Comparison of ENCODE assay signal across 10 mouse cellular contexts in genomic region chr14:93734077-93734673, GRCm38 (mm10).
A peak's percentile ranks its signal among the peaks of the same experiment; 100 is the strongest.
DNase-seq lines count a peak whose midpoint lies in the region; ATAC-seq and TF ChIP-seq lines count a peak whose summit lies in the region.
"Had no signal": no experiment of that assay in that cellular context is flagged by ENCODE, and none has a peak within 500 bp of the region (broad histone marks: within the 10 kb centered on the region; RNA-seq: fewer than 3 reads in every experiment).

No protein-coding gene starts in this region.

- peak; percentile 85 for ATAC-seq in frontal cortex, adult (ENCODE audit: low TSS enrichment)
- no peak for ATAC-seq in neural tube, embryonic 13.5 days (ENCODE audit: low read depth)
- ATAC-seq in heart, embryonic 16.5 days (replicated peaks; ENCODE audit: extremely low read depth, insufficient read depth, low FRiP score), result peak; percentile 73
- ATAC-seq in midbrain, postnatal 0 days (ENCODE audit: low FRiP score), result no peak

- H3K36me3 ChIP-seq in neural tube, embryonic 13.5 days, result no peaks in the 10 kb centered on the region
- no peaks in the 10 kb centered on the region for H3K36me3 ChIP-seq in heart, embryonic 16.5 days (ENCODE audit: control insufficient read depth, insufficient read depth)
- H3K36me3 ChIP-seq in midbrain, postnatal 0 days (ENCODE audit: insufficient read depth, low read length), result no peaks in the 10 kb centered on the region

- no peak overlapping the region for H3K4me3 ChIP-seq in neural tube, embryonic 13.5 days
- no peak overlapping the region for H3K4me3 ChIP-seq in heart, embryonic 16.5 days (ENCODE audit: low read length)
- H3K4me3 ChIP-seq in midbrain, postnatal 0 days (ENCODE audit: low read depth, low read length), result no peak overlapping the region

- no peaks in the 10 kb centered on the region for H3K27me3 ChIP-seq in neural tube, embryonic 13.5 days
- no peaks in the 10 kb centered on the region for H3K27me3 ChIP-seq in heart, embryonic 16.5 days (ENCODE audit: control insufficient read depth, insufficient read depth, low read length)
- H3K27me3 ChIP-seq in midbrain, postnatal 0 days (ENCODE audit: insufficient read depth, low read length), result no peaks in the 10 kb centered on the region

- peak overlapping the region; percentile 35; the same call in 1 of the 2 replicates for H3K27ac ChIP-seq in neural tube, embryonic 13.5 days (replicated peaks)
- peak overlapping the region; percentile 6; the same call in 1 of the 2 replicates for H3K27ac ChIP-seq in heart, embryonic 16.5 days (ENCODE audit: low read length)
- no peak overlapping the region for H3K27ac ChIP-seq in midbrain, postnatal 0 days (ENCODE audit: low read depth, low read length)
- H3K27ac ChIP-seq: macrophage had no signal

- no peak for TF ChIP-seq CTCF in midbrain, postnatal 0 days (IDR thresholded peaks at IDR 0.05)

- no peak overlapping the region for H3K4me2 ChIP-seq in neural tube, embryonic 13.5 days
- peak overlapping the region; percentile 15 for H3K4me2 ChIP-seq in heart, embryonic 16.5 days (ENCODE audit: low read depth, low read length)
- no peak overlapping the region for H3K4me2 ChIP-seq in midbrain, postnatal 0 days (ENCODE audit: low read depth, low read length, poor library complexity, severe bottlenecking)

- 69% methylated on average over 10 of the region's 10 CpGs for WGBS in neural tube, embryonic 13.5 days
- 48% methylated on average over 10 of the region's 10 CpGs for WGBS in heart, embryonic 16.5 days
- 66% methylated on average over 10 of the region's 10 CpGs for WGBS in midbrain, postnatal 0 days

- DNase-seq in frontal cortex, postnatal 10 days (ENCODE audit: low spot score in 2 of 2), result no peak
- no peak for DNase-seq in neural tube, embryonic 10.5 days (ENCODE audit: extremely low spot score, low spot score)
- peak; percentile 17 for DNase-seq in midbrain, postnatal 0 days (ENCODE audit: low spot score)
- no peak for DNase-seq in layer of hippocampus, postnatal 25 days (ENCODE audit: extremely low spot score in 1 of 2, low spot score in 1 of 2)
- DNase-seq in right cerebral cortex, postnatal 25 days, result no peak
- DNase-seq: cerebellum, postnatal 25 days had no signal

- no peaks in the 10 kb centered on the region for H3K4me1 ChIP-seq in neural tube, embryonic 13.5 days (replicated peaks)
- H3K4me1 ChIP-seq in heart, embryonic 16.5 days (ENCODE audit: control insufficient read depth, insufficient read depth, low read length), result peaks cover 3% of the 10 kb centered on the region
- no peaks in the 10 kb centered on the region for H3K4me1 ChIP-seq in midbrain, postnatal 0 days (ENCODE audit: insufficient read depth, low read length)

- H3K9ac ChIP-seq in neural tube, embryonic 13.5 days, result no peak overlapping the region
- no peak overlapping the region for H3K9ac ChIP-seq in heart, embryonic 16.5 days (ENCODE audit: low read length)
- H3K9ac ChIP-seq in midbrain, postnatal 0 days (replicated peaks; ENCODE audit: low read length, poor library complexity, severe bottlenecking), result no peak overlapping the region

- H3K9me3 ChIP-seq in neural tube, embryonic 13.5 days, result no peaks in the 10 kb centered on the region
- H3K9me3 ChIP-seq in heart, embryonic 16.5 days (replicated peaks; ENCODE audit: control insufficient read depth, low read length), result no peaks in the 10 kb centered on the region
- H3K9me3 ChIP-seq in midbrain, postnatal 0 days (ENCODE audit: low read length), result no peaks in the 10 kb centered on the region

Comparison
In these comparisons a context has a peak if more than half of its experiments do, and no peak if none do; other contexts are left out.
1. ATAC-seq: peak in frontal cortex, adult (single experiment) and heart, embryonic 16.5 days (single experiment); none in neural tube, embryonic 13.5 days (single experiment) and midbrain, postnatal 0 days (single experiment).